Mouse (Mus musculus): Measurements from ENCODE around the gene Ints13.

DNA sequence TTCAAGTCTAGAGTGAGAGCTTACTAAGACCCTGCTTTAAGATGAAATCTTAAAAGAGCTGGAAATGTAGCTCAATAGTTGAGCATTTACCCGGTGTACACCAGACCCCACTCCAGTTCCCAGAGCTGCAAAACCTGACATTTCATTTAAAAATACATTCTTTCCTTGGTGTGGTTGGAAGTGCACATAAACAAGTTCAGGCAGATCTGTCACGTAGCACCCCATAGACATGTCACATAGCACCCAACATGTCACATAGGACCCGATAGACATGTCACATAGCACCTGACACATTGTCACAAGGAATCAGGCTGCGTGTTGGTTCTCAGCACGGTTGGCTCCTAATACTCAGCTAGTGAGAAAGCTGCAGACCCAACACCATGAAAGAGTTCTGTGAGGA is 42.1 kb downstream of the Ints13 start:
- TF ChIP-seq CTCF (IDR thresholded peaks at IDR 0.05; ENCODE audit: borderline replicate concordance, extremely low read depth, insufficient read depth, insufficient read length): no peak
- TF ChIP-seq POLR2A (IDR thresholded peaks at IDR 0.05; ENCODE audit: borderline replicate concordance, extremely low read depth, insufficient read depth, insufficient read length, poor library complexity, severe bottlenecking): no peak
